Mouse (Mus musculus) midbrain, embryonic 15.5 days (tissue): ENCODE measurements around the gene Prkar2b. TPM values are rescaled to one million over a fixed set of nuclear protein-coding genes. Genes with fewer than 3 reads are reported as not detected.

Experiments used
- ATAC-seq: fragments of 200-750 bp; cut with Nextera tagmentation; replicated peaks from 2 replicates; pipeline ENCODE4 v1.8.0; 2017; ENCODE audit warnings: moderate TSS enrichment
- H3K27ac ChIP-seq: fragments of 300-500 bp; sonication (generic); 2 replicates; pipeline ENCODE4 v1.5.1; 2015; ENCODE audit warnings: mild to moderate bottlenecking, inconsistent platforms
- H3K27me3 ChIP-seq: fragments of 300-500 bp; sonication (generic); replicated peaks from 2 replicates; pipeline ENCODE4 v1.6.1; 2015; ENCODE audit warnings: inconsistent platforms
- H3K36me3 ChIP-seq: fragments of 300-500 bp; sonication (generic); replicated peaks from 2 replicates; pipeline ENCODE4 v1.6.1; 2015; ENCODE audit warnings: inconsistent platforms
- H3K4me1 ChIP-seq: fragments of 300-500 bp; sonication (generic); 2 replicates; pipeline ENCODE4 v1.6.1; 2015; ENCODE audit warnings: inconsistent platforms
- H3K4me2 ChIP-seq: fragments of 300-500 bp; sonication (generic); 2 replicates; pipeline ENCODE4 v1.6.1; 2015; ENCODE audit warnings: inconsistent platforms, mild to moderate bottlenecking, moderate library complexity
- H3K4me3 ChIP-seq: fragments of 300-500 bp; sonication (generic); 2 replicates; pipeline ENCODE4 v1.5.1; 2015; ENCODE audit warnings: mild to moderate bottlenecking, inconsistent platforms
- H3K9ac ChIP-seq: fragments of 300-500 bp; sonication (generic); 2 replicates; pipeline ENCODE4 v1.6.1; 2015; ENCODE audit warnings: mild to moderate bottlenecking, inconsistent platforms
- H3K9me3 ChIP-seq: fragments of 300-500 bp; sonication (generic); 2 replicates; pipeline ENCODE4 v1.6.1; 2016; ENCODE audit warnings: inconsistent platforms
- WGBS: fragments of 180-500 bp; shearing (Covaris S2); methylation state at CpG from one replicate; pipeline ENCODE4 v1.1.7; 2015; ENCODE audit warnings: mixed read lengths; 5-methylcytosine and 5-hydroxymethylcytosine counted together
- polyA plus RNA-seq: library from polyadenylated mRNA; unstranded; fragments of >200 nt; fragmentation: Nextera tagmentation; extraction: Ambion mirVana; gene quantifications from 2 replicates; pipeline ENCODE4 v1.2.1, GENCODE M21; 2015

Prkar2b gene
- polyA plus RNA-seq, 1 experiment from 2014 or later: 148 TPM

GRCm38 (mm10) chr12:31976544-31976943 is 84.6 kb downstream of the Prkar2b start:
- Histone ChIP-seq H3K27me3 (no peaks in the 10 kb centered on the region), H3K27ac (peak overlapping the region; percentile 36; the same call in 1 of the 2 replicates), H3K9ac (no peak overlapping the region), H3K4me2 (no peak overlapping the region), H3K36me3 (no peaks in the 10 kb centered on the region), H3K9me3 (no peaks in the 10 kb centered on the region), H3K4me1 (0 out of 2 replicates have a peak, but pooled peaks cover 4% of the 10 kb centered on the region), H3K4me3 (no peak overlapping the region)
- ATAC-seq: peak; percentile 74
- WGBS: 51% methylated on average over 7 of the region's 7 CpGs

- Histone ChIP-seq H3K4me2 (no peak overlapping the region), H3K27me3 (no peaks in the 10 kb centered on the region), H3K9ac (no peak overlapping the region), H3K9me3 (no peaks in the 10 kb centered on the region), H3K4me3 (no peak overlapping the region), H3K27ac (no peak overlapping the region), H3K36me3 (no peaks in the 10 kb centered on the region), H3K4me1 (0 out of 2 replicates have a peak, but pooled peaks cover 4% of the 10 kb centered on the region)
- ATAC-seq: peak; percentile 72
- 64% methylated on average over 13 of the region's 13 CpGs for WGBS
Measured at GRCm38 (mm10) chr12:31973473-31974172, 87.5 kb downstream of the Prkar2b start.

GRCm38 (mm10) chr12:31971547-31971946 is 89.5 kb downstream of the Prkar2b start:
- H3K4me3 ChIP-seq: no peak overlapping the region
- H3K4me2 ChIP-seq: no peak overlapping the region
- no peak overlapping the region for H3K27ac ChIP-seq
- ATAC-seq: no peak
- H3K9ac ChIP-seq: no peak overlapping the region
- no peaks in the 10 kb centered on the region for H3K27me3 ChIP-seq
- WGBS: 91% methylated on average over 8 of the region's 8 CpGs
- H3K4me1 ChIP-seq: 0 out of 2 replicates have a peak, but pooled peaks cover 4% of the 10 kb centered on the region
- no peaks in the 10 kb centered on the region for H3K36me3 ChIP-seq
- H3K9me3 ChIP-seq: no peaks in the 10 kb centered on the region

GRCm38 (mm10) chr12:31969111-31969510 is 92.0 kb downstream of the Prkar2b start:
- ATAC-seq: no peak
- Histone ChIP-seq H3K4me1 (0 out of 2 replicates have a peak, but pooled peaks cover 4% of the 10 kb centered on the region), H3K9me3 (no peaks in the 10 kb centered on the region), H3K27me3 (no peaks in the 10 kb centered on the region), H3K36me3 (0 out of 2 replicates have a peak, but pooled peaks cover 3% of the 10 kb centered on the region), H3K27ac (no peak overlapping the region), H3K4me2 (no peak overlapping the region), H3K9ac (no peak overlapping the region), H3K4me3 (no peak overlapping the region)
- WGBS: 5% methylated on average over 1 of the region's 1 CpGs

GRCm38 (mm10) chr12:31967536-31967935 is 93.6 kb downstream of the Prkar2b start:
- H3K4me3 ChIP-seq: no peak overlapping the region
- peak; percentile 55; the same call in 1 of the 2 replicates for ATAC-seq
- no peaks in the 10 kb centered on the region for H3K4me1 ChIP-seq
- no peaks in the 10 kb centered on the region for H3K9me3 ChIP-seq
- WGBS: 7% methylated on average over 2 of the region's 2 CpGs
- H3K9ac ChIP-seq: no peak overlapping the region
- H3K36me3 ChIP-seq: 0 out of 2 replicates have a peak, but pooled peaks cover 3% of the 10 kb centered on the region
- H3K27ac ChIP-seq: no peak overlapping the region
- no peak overlapping the region for H3K4me2 ChIP-seq
- no peaks in the 10 kb centered on the region for H3K27me3 ChIP-seq

GRCm38 (mm10) chr12:31966405-31966804 is 94.7 kb downstream of the Prkar2b start:
- 85% methylated on average over 4 of the region's 4 CpGs for WGBS
- H3K36me3 ChIP-seq: 0 out of 2 replicates have a peak, but pooled peaks cover 3% of the 10 kb centered on the region

GRCm38 (mm10) chr12:31965517-31966212 is 95.4 kb downstream of the Prkar2b start:
- no peak overlapping the region for H3K27ac ChIP-seq
- 93% methylated on average over 12 of the region's 12 CpGs for WGBS
- no peak for ATAC-seq
- no peak overlapping the region for H3K9ac ChIP-seq
- no peak overlapping the region for H3K4me3 ChIP-seq
- no peak overlapping the region for H3K4me2 ChIP-seq
- no peaks in the 10 kb centered on the region for H3K4me1 ChIP-seq
- H3K27me3 ChIP-seq: no peaks in the 10 kb centered on the region
- no peaks in the 10 kb centered on the region for H3K9me3 ChIP-seq
- 0 out of 2 replicates have a peak, but pooled peaks cover 3% of the 10 kb centered on the region for H3K36me3 ChIP-seq

More at GRCm38 (mm10) chr12:31966405-31966804, 94.7 kb downstream of the Prkar2b start:
- no peaks in the 10 kb centered on the region for H3K9me3 ChIP-seq
- H3K27me3 ChIP-seq: no peaks in the 10 kb centered on the region
- no peak for ATAC-seq
- H3K9ac ChIP-seq: no peak overlapping the region
- H3K4me3 ChIP-seq: no peak overlapping the region
- H3K27ac ChIP-seq: no peak overlapping the region
- no peaks in the 10 kb centered on the region for H3K4me1 ChIP-seq
- no peak overlapping the region for H3K4me2 ChIP-seq

- Histone ChIP-seq H3K9ac (no peak overlapping the region), H3K36me3 (0 out of 2 replicates have a peak, but pooled peaks cover 3% of the 10 kb centered on the region)
Measured at GRCm38 (mm10) chr12:31964074-31964473, 97.0 kb downstream of the Prkar2b start.

GRCm38 (mm10) chr12:31955843-31956242 is 105.3 kb downstream of the Prkar2b start:
- H3K4me1 ChIP-seq: peaks cover 4% of the 10 kb centered on the region; the same call in 1 of the 2 replicates
- no peak overlapping the region for H3K9ac ChIP-seq
- H3K27me3 ChIP-seq: no peaks in the 10 kb centered on the region
- H3K27ac ChIP-seq: no peak overlapping the region
- no peak overlapping the region for H3K4me2 ChIP-seq
- no peak for ATAC-seq
- H3K36me3 ChIP-seq: no peaks in the 10 kb centered on the region
- no peaks in the 10 kb centered on the region for H3K9me3 ChIP-seq
- no peak overlapping the region for H3K4me3 ChIP-seq
- WGBS: 90% methylated on average over 4 of the region's 4 CpGs

More at GRCm38 (mm10) chr12:31964074-31964473, 97.0 kb downstream of the Prkar2b start:
- no peaks in the 10 kb centered on the region for H3K27me3 ChIP-seq
- no peak overlapping the region for H3K4me3 ChIP-seq
- no peak; the same call in 1 of the 2 replicates for ATAC-seq
- no peaks in the 10 kb centered on the region for H3K9me3 ChIP-seq
- no peak overlapping the region for H3K27ac ChIP-seq
- no peak overlapping the region for H3K4me2 ChIP-seq
- no peaks in the 10 kb centered on the region for H3K4me1 ChIP-seq
- WGBS: 79% methylated on average over 6 of the region's 6 CpGs

GRCm38 (mm10) chr12:31950659-31951031 is 110.5 kb downstream of the Prkar2b start:
- H3K9ac ChIP-seq: 0 out of 2 replicates have a peak overlapping the region, but pooled peaks have one; percentile 21
- no peaks in the 10 kb centered on the region for H3K9me3 ChIP-seq
- WGBS: 4% methylated on average over 9 of the region's 9 CpGs
- peak overlapping the region; percentile 89 for H3K4me2 ChIP-seq
- no peak for ATAC-seq
- H3K4me1 ChIP-seq: peaks cover 10% of the 10 kb centered on the region
- peak overlapping the region; percentile 92 for H3K4me3 ChIP-seq
- H3K36me3 ChIP-seq: no peaks in the 10 kb centered on the region
- peak overlapping the region; percentile 84 for H3K27ac ChIP-seq
- no peaks in the 10 kb centered on the region for H3K27me3 ChIP-seq

- H3K27me3 ChIP-seq: no peaks in the 10 kb centered on the region
- peak; percentile 97 for ATAC-seq
- peak within 1 kb of the TSS; percentile 97 for H3K27ac ChIP-seq
- H3K4me3 ChIP-seq: peak within 1 kb of the TSS; percentile 92
- WGBS: under 1% methylated on average over 70 of the region's 71 CpGs
- H3K9me3 ChIP-seq: no peaks in the 10 kb centered on the region
- peaks cover 10% of the 10 kb centered on the region for H3K4me1 ChIP-seq
- H3K9ac ChIP-seq: peak within 1 kb of the TSS; percentile 68
- no peaks in the 10 kb centered on the region for H3K36me3 ChIP-seq
- H3K4me2 ChIP-seq: peak within 1 kb of the TSS; percentile 89
Measured at GRCm38 (mm10) chr12:31949759-31950658, 111.1 kb downstream of the Prkar2b start, which contains the start of gene Hbp1. Gene Hbp1 (minus strand): TSS chr12:31950535.
